Mouse (Mus musculus) spleen, adult 2 months (tissue): ENCODE results near the gene Bri3.

Experiments
- CTCF ChIP-seq: fragments of 200-500 bp; IDR thresholded peaks from 2 replicates; pipeline ENCODE4 v1.5.1; 2011; ENCODE audit warnings: mild to moderate bottlenecking, inconsistent platforms; ENCODE audit not compliant: insufficient read depth, insufficient read length, insufficient replicate concordance; ENCODE audit errors: extremely low read depth
- POLR2A ChIP-seq: fragments of 200-500 bp; IDR thresholded peaks from 2 replicates; pipeline ENCODE4 v1.6.1; 2011; ENCODE audit warnings: low read depth, low read length, inconsistent platforms

- TF ChIP-seq CTCF = peak; percentile 14; the same call in 1 of the 2 replicates
- TF ChIP-seq POLR2A = no peak
Observed at GRCm38 (mm10) chr5:144383936-144384335, 139.7 kb downstream of the Bri3 start.
